Mouse (Mus musculus) embryonic facial prominence, embryonic 10.5 days (tissue): ENCODE results near the gene Lrrc75a. TPM values are rescaled to one million over a fixed set of nuclear protein-coding genes. Genes with fewer than 3 reads are reported as not detected.
"Not testable (repeated sequence)": the region's sequence is repeated elsewhere in the genome, so short reads cannot be mapped to it uniquely, and the experiment has no call there.

ENCODE experiments used
- DNase-seq: peaks from one replicate; pipeline ENCODE4 v3.0.0-alpha.2; 2017; ENCODE audit warnings: low spot score
- H3K27ac ChIP-seq: fragments of 300-500 bp; sonication (generic); replicated peaks from 2 replicates; pipeline ENCODE4 v1.5.1; 2016; ENCODE audit warnings: mild to moderate bottlenecking
- H3K27me3 ChIP-seq: fragments of 300-500 bp; sonication (generic); replicated peaks from 2 replicates; pipeline ENCODE4 v1.6.1; 2016; ENCODE audit warnings: low read depth, mild to moderate bottlenecking; ENCODE audit not compliant: poor library complexity, severe bottlenecking
- H3K36me3 ChIP-seq: fragments of 300-500 bp; sonication (generic); replicated peaks from 2 replicates; pipeline ENCODE4 v1.6.1; 2016; ENCODE audit warnings: mild to moderate bottlenecking, moderate library complexity
- H3K4me1 ChIP-seq: fragments of 300-500 bp; sonication (generic); 2 replicates; pipeline ENCODE4 v1.6.1; 2016
- H3K4me3 ChIP-seq: fragments of 300-500 bp; sonication (generic); 2 replicates; pipeline ENCODE4 v1.5.1; 2016; ENCODE audit warnings: mild to moderate bottlenecking, moderate library complexity
- H3K9me3 ChIP-seq: fragments of 300-500 bp; sonication (generic); 2 replicates; pipeline ENCODE4 v1.6.1; 2016; ENCODE audit warnings: mild to moderate bottlenecking
- WGBS: fragments of 180-500 bp; shearing (Covaris S2); methylation state at CpG from one replicate; pipeline ENCODE4 v1.1.7; 2016; 5-methylcytosine and 5-hydroxymethylcytosine counted together
- polyA plus RNA-seq: library from polyadenylated mRNA; unstranded; fragments of >200 nt; fragmentation: Nextera tagmentation; extraction: Ambion mirVana; gene quantifications from 2 replicates; pipeline ENCODE4 v1.2.1, GENCODE M21; 2016

Lrrc75a gene
- polyA plus RNA-seq, 1 experiment from 2014 or later = 12.9 TPM

DNA sequence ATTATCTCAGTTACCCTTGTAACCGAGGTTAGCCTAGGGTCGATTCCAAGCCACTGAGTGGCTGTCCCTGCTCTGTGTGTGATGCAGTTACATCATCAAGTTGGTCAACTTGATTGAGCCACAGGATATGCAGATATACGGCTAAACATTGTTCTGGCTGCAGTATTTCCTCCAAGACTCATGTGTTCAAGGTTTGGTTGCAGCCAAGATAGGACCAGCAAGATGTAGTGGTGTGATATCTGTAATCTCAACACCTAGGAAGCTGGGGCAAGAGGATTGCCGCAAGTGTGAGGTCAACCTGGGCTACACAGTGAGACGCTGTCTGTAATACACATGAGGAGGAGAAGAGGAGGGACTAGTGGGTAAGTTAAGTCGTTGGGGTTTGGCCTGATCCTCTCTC, 15.9 kb upstream of the Lrrc75a start:
- peaks cover 64% of the 10 kb centered on the region for H3K36me3 ChIP-seq
- no peaks in the 10 kb centered on the region for H3K27me3 ChIP-seq
- WGBS = 90% methylated on average over 6 of the region's 6 CpGs
- H3K4me3 ChIP-seq = no peak overlapping the region
- H3K27ac ChIP-seq = no peak overlapping the region
- no peaks in the 10 kb centered on the region for H3K9me3 ChIP-seq
- no peak for DNase-seq
- no peaks in the 10 kb centered on the region for H3K4me1 ChIP-seq

GRCm38 (mm10) chr11:62660885-62661284, 12.6 kb upstream of the Lrrc75a start:
- Histone ChIP-seq H3K27me3 (no peaks in the 10 kb centered on the region), H3K4me1 (no peaks in the 10 kb centered on the region), H3K27ac (no peak overlapping the region), H3K4me3 (no peak overlapping the region), H3K9me3 (no peaks in the 10 kb centered on the region), H3K36me3 (peaks cover 60% of the 10 kb centered on the region)
- WGBS = 69% methylated on average over 4 of the region's 4 CpGs
- no peak for DNase-seq

GRCm38 (mm10) chr11:62652080-62652479, 3.8 kb upstream of the Lrrc75a start:
- no peaks in the 10 kb centered on the region for H3K9me3 ChIP-seq
- peaks cover 36% of the 10 kb centered on the region for H3K4me1 ChIP-seq
- H3K27me3 ChIP-seq = no peaks in the 10 kb centered on the region
- no peak for DNase-seq
- H3K27ac ChIP-seq = no peak overlapping the region
- WGBS = 93% methylated on average over 3 of the region's 3 CpGs
- H3K36me3 ChIP-seq = peaks cover 62% of the 10 kb centered on the region
- no peak overlapping the region for H3K4me3 ChIP-seq

DNA sequence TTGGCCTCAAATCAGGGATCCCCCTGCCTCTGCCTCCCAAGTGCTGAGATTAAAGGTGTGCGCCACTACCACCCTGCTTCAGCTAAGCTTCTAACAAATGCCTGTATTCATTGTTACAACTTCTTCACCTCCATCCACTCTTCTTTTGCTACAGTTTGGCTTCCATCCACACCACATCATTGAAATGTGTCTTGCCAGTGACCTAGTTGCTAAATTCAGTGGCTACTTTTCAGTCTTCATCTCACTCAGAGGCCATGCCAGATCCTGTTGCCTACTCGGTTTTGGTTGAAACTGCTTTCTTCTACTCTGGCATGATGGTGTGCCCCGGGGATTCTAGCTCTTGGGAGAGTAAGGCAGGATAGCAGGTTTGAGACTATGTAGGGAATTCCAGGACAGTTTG, 3.2 kb upstream of the Lrrc75a start:
- WGBS = 89% methylated on average over 3 of the region's 3 CpGs
- peaks cover 56% of the 10 kb centered on the region for H3K36me3 ChIP-seq
- no peak for DNase-seq
- H3K4me3 ChIP-seq = no peak overlapping the region
- H3K9me3 ChIP-seq = no peaks in the 10 kb centered on the region
- peaks cover 41% of the 10 kb centered on the region for H3K4me1 ChIP-seq
- no peaks in the 10 kb centered on the region for H3K27me3 ChIP-seq
- H3K27ac ChIP-seq = no peak overlapping the region

- H3K9me3 ChIP-seq, H3K27ac ChIP-seq, DNase-seq, H3K27me3 ChIP-seq: not testable (repeated sequence)
- 85% methylated on average over 4 of the region's 4 CpGs for WGBS
- Histone ChIP-seq H3K4me3 (peak overlapping the region; percentile 90), H3K36me3 (peaks cover 41% of the 10 kb centered on the region), H3K4me1 (peaks cover 59% of the 10 kb centered on the region)
These were observed 1.5 kb upstream of the Lrrc75a start for GRCm38 (mm10) chr11:62649803-62650202.

GRCm38 (mm10) chr11:62648591-62649391, 468 bp upstream of the Lrrc75a start, which contains the start of gene Mmgt2:
TSS of gene Mmgt2 (plus strand) at chr11:62648664.
- H3K36me3 ChIP-seq = peaks cover 39% of the 10 kb centered on the region

DNA sequence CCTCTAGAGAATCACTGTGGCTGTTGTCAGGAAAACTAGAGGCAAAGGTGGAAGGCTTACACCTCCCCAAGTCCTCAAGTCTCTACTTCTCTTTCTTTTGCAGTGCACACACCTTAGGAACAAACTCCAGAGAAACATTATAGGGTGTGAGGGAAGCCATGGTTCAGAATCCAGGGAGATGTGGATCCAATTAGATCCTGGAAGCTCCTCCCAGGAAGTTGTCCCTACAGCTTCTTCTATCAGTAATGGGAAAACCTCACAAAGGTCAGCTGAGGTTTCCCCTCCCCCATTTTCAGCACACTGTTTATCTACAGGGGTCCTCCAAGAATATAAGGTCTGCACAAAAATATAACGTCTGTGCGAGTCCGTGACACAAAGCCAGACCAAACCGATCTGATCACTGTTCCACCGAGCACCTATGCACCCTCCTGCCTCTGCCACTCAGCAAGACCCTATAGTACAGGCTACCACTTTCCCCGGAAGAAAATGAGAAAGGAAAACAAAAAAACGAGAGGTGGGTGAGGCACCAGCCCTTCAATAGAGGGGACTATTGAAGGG, 1.3 kb downstream of the Lrrc75a start:
- peaks cover 33% of the 10 kb centered on the region for H3K36me3 ChIP-seq
- no peak for DNase-seq
- no peaks in the 10 kb centered on the region for H3K9me3 ChIP-seq
- peak overlapping the region; percentile 90 for H3K4me3 ChIP-seq
- peak overlapping the region; percentile 45; the same call in 1 of the 2 replicates for H3K27ac ChIP-seq
- no peaks in the 10 kb centered on the region for H3K27me3 ChIP-seq
- WGBS = 42% methylated on average over 7 of the region's 7 CpGs
- peaks cover 74% of the 10 kb centered on the region for H3K4me1 ChIP-seq

More at GRCm38 (mm10) chr11:62648591-62649391, 468 bp upstream of the Lrrc75a start, which contains the start of gene Mmgt2:
- DNase-seq = peak; percentile 99
- WGBS = 1% methylated on average over 46 of the region's 53 CpGs
- peak within 1 kb of the TSS; percentile 91 for H3K27ac ChIP-seq
- H3K27me3 ChIP-seq = no peaks in the 10 kb centered on the region
- no peaks in the 10 kb centered on the region for H3K9me3 ChIP-seq
- peak within 1 kb of the TSS; percentile 90 for H3K4me3 ChIP-seq
- peaks cover 63% of the 10 kb centered on the region for H3K4me1 ChIP-seq

DNA sequence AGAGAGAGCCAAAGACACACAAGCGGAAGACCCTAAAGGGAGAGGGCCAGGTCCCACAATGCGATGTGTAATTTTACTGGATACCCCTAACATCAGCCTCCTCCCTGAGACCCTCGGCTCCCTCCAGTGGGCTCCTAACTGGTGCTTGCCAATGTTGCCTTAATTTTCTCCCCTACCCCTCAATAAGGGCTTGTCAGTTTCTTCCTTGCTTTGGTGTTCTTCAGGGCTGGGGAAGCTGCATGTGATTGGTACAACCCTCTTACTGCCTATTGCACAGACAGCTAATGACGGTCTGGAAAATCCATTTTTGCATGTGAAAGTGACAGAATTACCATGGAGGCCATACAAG, 1.9 kb downstream of the Lrrc75a start:
- 59% methylated on average over 4 of the region's 4 CpGs for WGBS
- peaks cover 72% of the 10 kb centered on the region for H3K4me1 ChIP-seq
- peak overlapping the region; percentile 90 for H3K4me3 ChIP-seq

DNA sequence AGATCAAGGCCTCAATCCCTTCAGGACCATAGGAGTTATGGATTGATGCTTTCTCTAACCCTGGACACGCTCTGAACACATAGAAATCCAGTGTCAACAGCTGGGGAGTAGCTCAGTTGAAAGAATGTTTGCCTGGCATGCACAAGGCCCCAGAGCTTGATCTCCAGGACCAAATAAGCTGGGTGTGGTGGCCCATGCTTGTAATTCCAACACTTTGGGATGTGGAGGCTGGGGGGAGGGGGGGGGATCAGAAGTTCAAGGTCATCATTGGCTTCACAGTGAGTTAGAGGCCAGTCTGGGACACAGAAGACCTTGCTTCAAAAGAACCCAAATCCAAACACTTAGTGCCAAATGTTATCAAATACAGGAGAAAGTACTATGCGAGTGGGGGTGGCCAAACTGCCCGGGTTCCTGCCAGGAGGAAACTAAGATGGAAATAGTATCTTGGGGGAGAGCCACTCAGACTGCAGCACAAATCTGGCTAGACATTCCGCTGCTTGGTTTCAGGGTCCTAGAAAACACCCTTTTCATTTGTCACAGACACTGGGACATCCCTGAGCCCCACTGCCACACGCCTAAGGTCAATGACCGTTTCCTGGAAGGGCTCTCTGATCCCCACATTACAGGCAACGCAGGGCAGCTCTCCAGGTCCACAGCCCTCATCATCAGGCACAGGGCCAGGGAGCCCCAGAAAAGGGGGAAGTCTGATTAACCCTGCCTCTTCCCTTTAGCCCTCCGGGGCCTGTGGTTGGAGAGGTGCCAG, 2.4 kb downstream of the Lrrc75a start:
- DNase-seq = peak; percentile 21
- Histone ChIP-seq H3K27ac (peak overlapping the region; percentile 68), H3K4me3 (peak overlapping the region; percentile 90), H3K36me3 (peaks cover 22% of the 10 kb centered on the region), H3K4me1 (peaks cover 72% of the 10 kb centered on the region), H3K27me3 (no peaks in the 10 kb centered on the region), H3K9me3 (no peaks in the 10 kb centered on the region)
- WGBS = 43% methylated on average over 8 of the region's 8 CpGs

More for the DNA sequence above, 1.9 kb downstream of the Lrrc75a start:
- Histone ChIP-seq H3K27me3 (no peaks in the 10 kb centered on the region), H3K36me3 (peaks cover 28% of the 10 kb centered on the region), H3K9me3 (no peaks in the 10 kb centered on the region), H3K27ac (peak overlapping the region; percentile 68)
- DNase-seq = no peak

DNA sequence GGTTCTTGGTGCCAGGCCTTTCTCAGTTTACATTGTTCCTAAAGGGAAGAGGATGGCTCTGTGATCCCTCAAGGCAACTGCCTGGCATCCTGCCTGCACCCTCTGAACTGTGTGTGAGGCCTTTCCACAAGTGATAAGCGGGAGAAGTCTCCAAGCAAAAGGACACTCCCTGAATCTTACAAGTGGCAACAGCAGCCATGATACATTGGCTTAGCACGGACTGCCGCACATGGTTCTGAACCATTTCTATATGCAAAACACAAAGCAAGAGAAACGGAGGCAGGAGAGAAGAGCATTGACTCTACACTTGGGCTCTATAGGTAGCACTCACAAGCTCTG, 3.0 kb downstream of the Lrrc75a start:
- Histone ChIP-seq H3K4me3 (peak overlapping the region; percentile 90; the same call in 1 of the 2 replicates), H3K4me1 (peaks cover 68% of the 10 kb centered on the region), H3K27ac (peak overlapping the region; percentile 68)

GRCm38 (mm10) chr11:62644602-62645336, 3.6 kb downstream of the Lrrc75a start:
- peaks cover 71% of the 10 kb centered on the region for H3K4me1 ChIP-seq
- no peak for DNase-seq
- H3K27me3 ChIP-seq = no peaks in the 10 kb centered on the region
- H3K4me3 ChIP-seq = no peak overlapping the region
- WGBS = 87% methylated on average over 5 of the region's 5 CpGs
- peak overlapping the region; percentile 68; the same call in 1 of the 2 replicates for H3K27ac ChIP-seq
- peaks cover 23% of the 10 kb centered on the region for H3K36me3 ChIP-seq
- no peaks in the 10 kb centered on the region for H3K9me3 ChIP-seq

More for the DNA sequence above, 3.0 kb downstream of the Lrrc75a start:
- Histone ChIP-seq H3K36me3 (peaks cover 18% of the 10 kb centered on the region), H3K9me3 (no peaks in the 10 kb centered on the region), H3K27me3 (no peaks in the 10 kb centered on the region)
- no peak for DNase-seq
- WGBS = 90% methylated on average over 4 of the region's 4 CpGs
